Mouse (Mus musculus) brain, embryonic 14.5 days (tissue): ENCODE measurements at regions not wholly inside any gene's neighbourhood (a gene's known extent, or its start where the extent isn't known, plus 50 kb on each side); places are given as distances from the start of the nearest gene placed in this dataset.
"Not testable (repeated sequence)": the region's sequence is repeated elsewhere in the genome, so short reads cannot be mapped to it uniquely, and the experiment has no call there.

Experiments
- DNase-seq: peaks from one replicate; pipeline ENCODE4 v3.0.0-alpha.2; 2011; ENCODE audit warnings: low read depth
- CTCF ChIP-seq: fragments of 200-500 bp; IDR thresholded peaks from 2 replicates; pipeline ENCODE4 v1.5.1; 2012; ENCODE audit warnings: inconsistent platforms, mild to moderate bottlenecking, moderate library complexity, borderline replicate concordance; ENCODE audit not compliant: insufficient read depth, insufficient read length; ENCODE audit errors: extremely low read depth
- POLR2A ChIP-seq: fragments of 200-500 bp; IDR thresholded peaks from 2 replicates; pipeline ENCODE4 v1.6.1; 2012; ENCODE audit warnings: mild to moderate bottlenecking, inconsistent platforms, borderline replicate concordance; ENCODE audit not compliant: poor library complexity, insufficient read depth, insufficient read length, severe bottlenecking; ENCODE audit errors: extremely low read depth

- TF ChIP-seq CTCF (no peak), POLR2A (no peak)
Observed at GRCm38 (mm10) chr1:95468772-95469171, 155.3 kb downstream of the Fam174a start.

GRCm38 (mm10) chr1:95470491-95470890 is 157.1 kb downstream of the Fam174a start:
- no peak for DNase-seq
- TF ChIP-seq POLR2A = no peak
- no peak for TF ChIP-seq CTCF

More at GRCm38 (mm10) chr1:95468772-95469171, 155.3 kb downstream of the Fam174a start:
- DNase-seq = no peak

GRCm38 (mm10) chr1:95493004-95493403 is 174.4 kb downstream of the St8sia4 start:
- no peak for DNase-seq
- TF ChIP-seq POLR2A = no peak
- TF ChIP-seq CTCF = no peak

- DNase-seq = not testable (repeated sequence)
Observed at GRCm38 (mm10) chr1:95500671-95501070, 166.7 kb downstream of the St8sia4 start.

- TF ChIP-seq CTCF (no peak), POLR2A (no peak)
- peak; percentile 38 for DNase-seq
Observed at GRCm38 (mm10) chr1:95508718-95509117, 158.7 kb downstream of the St8sia4 start.

- peak; percentile 34 for DNase-seq
- no peak for TF ChIP-seq CTCF
- no peak for TF ChIP-seq POLR2A
Observed at GRCm38 (mm10) chr1:95528726-95529125, 138.6 kb downstream of the St8sia4 start.

GRCm38 (mm10) chr1:95531017-95531416 is 136.4 kb downstream of the St8sia4 start:
- no peak for DNase-seq
- no peak for TF ChIP-seq CTCF
- no peak for TF ChIP-seq POLR2A
